Mouse (Mus musculus): ENCODE data around the gene Rhbdd3. TPM values are rescaled to one million over a fixed set of nuclear protein-coding genes. Genes with fewer than 3 reads are reported as not detected.

Gene Rhbdd3
- polyA plus RNA-seq, 1 experiment from 2014 or later, result 19.6 TPM

DNA sequence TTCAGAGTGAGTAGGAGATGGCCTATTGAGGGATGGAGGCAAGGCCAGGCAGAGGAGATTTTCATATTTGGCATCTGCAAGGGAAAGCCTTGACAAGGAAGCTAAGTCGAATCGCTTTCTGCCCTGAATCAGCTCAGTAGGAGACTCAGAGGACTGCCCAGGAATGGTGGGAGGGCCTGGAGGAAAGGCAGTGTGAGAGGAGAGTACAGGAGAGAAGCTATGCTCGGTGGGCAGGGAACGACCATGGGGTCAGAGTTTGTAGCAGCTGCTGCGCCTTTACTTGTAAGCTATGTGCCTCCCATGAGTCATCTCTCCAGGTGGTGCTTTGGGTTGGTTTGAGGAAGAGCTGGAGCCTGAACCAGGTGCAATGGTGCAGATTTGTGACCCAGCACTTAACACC is 2.1 kb downstream of the Rhbdd3 start:
- Histone ChIP-seq H3K27me3 (ENCODE audit: control insufficient read depth, insufficient read depth, low read length) (no peaks in the 10 kb centered on the region), H3K9ac (ENCODE audit: low read length) (no peak overlapping the region), H3K4me3 (ENCODE audit: low read depth, low read length) (peak overlapping the region; percentile 99; the same call in 1 of the 2 replicates), H3K27ac (replicated peaks) (peak overlapping the region; percentile 97; the same call in 1 of the 2 replicates), H3K9me3 (ENCODE audit: control insufficient read depth, low read length) (no peaks in the 10 kb centered on the region), H3K4me2 (replicated peaks; ENCODE audit: low read depth) (peak overlapping the region; percentile 71), H3K36me3 (ENCODE audit: control insufficient read depth, insufficient read depth, low read length) (no peaks in the 10 kb centered on the region), H3K4me1 (replicated peaks; ENCODE audit: control insufficient read depth, insufficient read depth) (no peaks in the 10 kb centered on the region; the same call in 1 of the 2 replicates)
- WGBS, result 39% methylated on average over 5 of the region's 5 CpGs
- no peak for TF ChIP-seq CTCF (IDR thresholded peaks at IDR 0.05; ENCODE audit: low read depth)
- TF ChIP-seq EP300 (optimal IDR thresholded peaks at IDR 0.05), result no peak
- ATAC-seq (ENCODE audit: low FRiP score, low TSS enrichment) (no peak), DNase-seq (ENCODE audit: low spot score) (no peak)

DNA sequence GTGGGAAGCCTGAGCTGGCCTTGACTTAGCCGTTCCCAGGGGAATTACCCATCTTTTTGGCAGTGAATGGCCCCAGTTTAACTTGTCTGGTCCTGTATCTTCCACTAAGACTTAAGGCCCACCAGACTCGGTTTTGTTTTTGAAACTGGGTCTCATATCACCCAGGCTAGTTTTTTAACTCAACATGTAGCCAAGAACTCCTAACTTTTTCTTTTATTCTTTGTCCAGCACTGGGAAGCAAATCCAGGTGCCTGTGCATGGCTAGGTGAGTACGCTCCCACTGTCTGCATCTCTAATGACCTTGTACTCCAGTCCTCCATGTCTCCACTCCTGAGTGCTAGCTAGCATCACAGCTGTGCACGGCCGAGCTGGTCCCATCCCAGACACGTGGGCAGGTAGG is 2.9 kb downstream of the Rhbdd3 start:
- no peak for DNase-seq (ENCODE audit: low spot score)
- Histone ChIP-seq H3K9ac (ENCODE audit: low read length) (no peak overlapping the region), H3K4me1 (replicated peaks; ENCODE audit: control insufficient read depth, insufficient read depth) (no peaks in the 10 kb centered on the region; the same call in 1 of the 2 replicates), H3K27me3 (ENCODE audit: control insufficient read depth, insufficient read depth, low read length) (no peaks in the 10 kb centered on the region), H3K27ac (replicated peaks) (no peak overlapping the region), H3K4me3 (ENCODE audit: low read depth, low read length) (no peak overlapping the region), H3K36me3 (ENCODE audit: control insufficient read depth, insufficient read depth, low read length) (no peaks in the 10 kb centered on the region), H3K4me2 (replicated peaks; ENCODE audit: low read depth) (no peak overlapping the region), H3K9me3 (ENCODE audit: control insufficient read depth, low read length) (no peaks in the 10 kb centered on the region)
- no peak for ATAC-seq (ENCODE audit: low FRiP score, low TSS enrichment)
- TF ChIP-seq EP300 (optimal IDR thresholded peaks at IDR 0.05) (no peak), CTCF (IDR thresholded peaks at IDR 0.05; ENCODE audit: low read depth) (no peak)
- WGBS, result 73% methylated on average over 6 of the region's 6 CpGs

DNA sequence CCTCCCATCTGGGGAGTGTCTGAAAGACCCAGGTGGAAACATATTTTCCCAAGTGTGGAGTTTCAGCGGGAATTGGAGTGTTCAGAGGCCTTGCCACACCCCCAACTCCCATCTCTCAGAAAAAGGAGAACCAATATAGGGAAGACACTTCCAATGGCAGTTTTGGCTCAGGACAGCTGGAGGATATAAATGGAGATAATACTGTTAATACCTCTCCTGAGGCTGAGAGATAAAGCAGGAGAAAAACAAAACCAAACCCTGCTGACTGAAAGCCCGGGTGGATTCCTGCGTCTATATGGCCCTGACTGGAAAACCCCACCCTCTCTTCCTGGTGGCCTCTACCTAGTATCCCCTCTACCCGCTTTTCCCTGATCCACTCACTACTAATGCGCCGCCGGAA is 3.7 kb downstream of the Rhbdd3 start:
- Histone ChIP-seq H3K4me3 (ENCODE audit: low read depth, low read length) (no peak overlapping the region), H3K9ac (ENCODE audit: low read length) (no peak overlapping the region), H3K27ac (replicated peaks) (no peak overlapping the region), H3K36me3 (ENCODE audit: control insufficient read depth, insufficient read depth, low read length) (no peaks in the 10 kb centered on the region), H3K4me2 (replicated peaks; ENCODE audit: low read depth) (no peak overlapping the region), H3K9me3 (ENCODE audit: control insufficient read depth, low read length) (no peaks in the 10 kb centered on the region), H3K27me3 (ENCODE audit: control insufficient read depth, insufficient read depth, low read length) (no peaks in the 10 kb centered on the region), H3K4me1 (replicated peaks; ENCODE audit: control insufficient read depth, insufficient read depth) (no peaks in the 10 kb centered on the region; the same call in 1 of the 2 replicates)
- no peak for ATAC-seq (ENCODE audit: low FRiP score, low TSS enrichment)
- no peak for DNase-seq (ENCODE audit: low spot score)
- WGBS, result 91% methylated on average over 7 of the region's 7 CpGs
- no peak for TF ChIP-seq CTCF (IDR thresholded peaks at IDR 0.05; ENCODE audit: low read depth)
- no peak for TF ChIP-seq EP300 (optimal IDR thresholded peaks at IDR 0.05)

DNA sequence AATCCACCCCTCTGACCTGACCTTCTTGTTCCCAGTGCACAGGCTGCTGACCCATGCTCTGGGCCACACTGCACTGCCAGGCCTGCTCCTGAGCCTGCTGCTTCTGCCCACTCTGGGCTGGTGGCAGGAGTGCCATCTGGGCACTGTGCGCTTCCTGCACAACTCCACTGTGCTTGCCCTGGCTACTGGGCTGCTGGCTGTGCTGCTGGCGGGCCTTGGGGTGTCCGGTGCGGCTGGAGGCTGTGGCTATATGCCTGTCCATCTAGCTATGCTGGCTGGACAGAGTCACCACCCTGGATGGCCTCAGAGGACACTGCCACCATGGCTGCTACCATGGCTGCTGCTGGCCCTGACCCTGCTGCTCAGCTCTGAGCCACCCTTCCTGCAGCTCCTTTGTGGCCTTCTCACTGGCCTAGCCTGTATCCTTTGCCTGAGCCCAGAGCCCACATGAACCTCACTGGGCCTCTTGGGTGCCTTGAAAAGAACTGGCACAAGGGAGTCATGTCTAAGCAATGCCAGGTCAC is 5.3 kb downstream of the Rhbdd3 start:
- Histone ChIP-seq H3K9me3 (ENCODE audit: control insufficient read depth, low read length) (no peaks in the 10 kb centered on the region), H3K27ac (replicated peaks) (0 out of 2 replicates have a peak overlapping the region, but pooled peaks have one; percentile 18), H3K36me3 (ENCODE audit: control insufficient read depth, insufficient read depth, low read length) (no peaks in the 10 kb centered on the region), H3K4me2 (replicated peaks; ENCODE audit: low read depth) (no peak overlapping the region), H3K4me3 (ENCODE audit: low read depth, low read length) (no peak overlapping the region), H3K9ac (ENCODE audit: low read length) (no peak overlapping the region), H3K4me1 (replicated peaks; ENCODE audit: control insufficient read depth, insufficient read depth) (no peaks in the 10 kb centered on the region; the same call in 1 of the 2 replicates), H3K27me3 (ENCODE audit: control insufficient read depth, insufficient read depth, low read length) (no peaks in the 10 kb centered on the region)
- TF ChIP-seq CTCF (IDR thresholded peaks at IDR 0.05; ENCODE audit: low read depth), result no peak
- no peak for TF ChIP-seq EP300 (optimal IDR thresholded peaks at IDR 0.05)
- 94% methylated on average over 4 of the region's 4 CpGs for WGBS
- ATAC-seq (ENCODE audit: low FRiP score, low TSS enrichment), result no peak
- no peak for DNase-seq (ENCODE audit: low spot score)

DNA sequence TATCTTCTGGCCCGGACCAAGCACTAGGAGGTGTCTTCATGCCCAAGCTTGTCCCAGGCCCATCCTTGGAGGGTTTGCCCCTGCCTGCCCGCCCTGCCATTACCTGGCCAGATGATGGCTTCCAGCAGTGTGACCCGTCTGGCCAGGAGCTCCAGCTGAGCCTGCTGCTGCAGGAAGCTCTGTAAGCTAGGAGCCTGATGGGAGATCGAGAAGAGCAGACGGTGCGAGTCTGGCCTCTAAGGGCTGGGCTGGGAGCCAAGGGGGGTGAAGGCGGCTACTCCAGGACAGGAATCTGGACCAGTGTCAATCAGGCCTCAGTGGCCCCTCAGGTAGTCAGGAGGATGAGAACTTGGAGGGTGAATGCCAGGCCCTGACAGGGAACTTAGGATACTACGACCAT is 10.7 kb downstream of the Rhbdd3 start:
- ATAC-seq (ENCODE audit: low FRiP score, low TSS enrichment), result no peak
- H3K9me3 ChIP-seq (ENCODE audit: control insufficient read depth, low read length), result no peaks in the 10 kb centered on the region
- no peaks in the 10 kb centered on the region for H3K27me3 ChIP-seq (ENCODE audit: control insufficient read depth, insufficient read depth, low read length)
- no peak overlapping the region for H3K27ac ChIP-seq (replicated peaks)
- no peaks in the 10 kb centered on the region for H3K4me1 ChIP-seq (replicated peaks; ENCODE audit: control insufficient read depth, insufficient read depth)
- TF ChIP-seq EP300 (optimal IDR thresholded peaks at IDR 0.05), result no peak
- TF ChIP-seq CTCF (IDR thresholded peaks at IDR 0.05; ENCODE audit: low read depth), result no peak
- 69% methylated on average over 8 of the region's 8 CpGs for WGBS
- H3K9ac ChIP-seq (ENCODE audit: low read length), result no peak overlapping the region
- no peak for DNase-seq (ENCODE audit: low spot score)
- H3K36me3 ChIP-seq (ENCODE audit: control insufficient read depth, insufficient read depth, low read length), result no peaks in the 10 kb centered on the region
- H3K4me2 ChIP-seq (replicated peaks; ENCODE audit: low read depth), result no peak overlapping the region
- no peak overlapping the region for H3K4me3 ChIP-seq (ENCODE audit: low read depth, low read length)

DNA sequence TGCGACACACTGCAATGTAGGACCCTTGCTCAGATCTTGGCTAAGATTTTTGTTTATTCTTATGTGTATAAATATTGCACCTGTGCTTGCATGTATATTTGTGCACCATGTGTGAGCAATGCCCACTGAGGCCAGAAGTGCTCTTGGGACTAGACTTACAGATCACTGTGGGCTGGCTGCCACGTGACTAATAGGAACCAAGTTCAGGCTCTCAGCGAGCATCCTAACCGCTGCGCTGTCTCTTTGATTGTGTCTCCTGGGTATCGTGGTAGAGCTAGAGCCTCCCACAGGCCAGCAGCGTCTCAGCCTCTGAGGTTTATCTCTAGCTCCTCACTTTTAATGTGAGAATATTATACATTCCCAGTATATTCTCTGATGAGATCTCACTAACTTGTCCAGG is 14.9 kb downstream of the Rhbdd3 start:
- no peak overlapping the region for H3K9ac ChIP-seq (ENCODE audit: low read length)
- 85% methylated on average over 7 of the region's 7 CpGs for WGBS
- no peak overlapping the region for H3K4me2 ChIP-seq (replicated peaks; ENCODE audit: low read depth)
- H3K9me3 ChIP-seq (ENCODE audit: control insufficient read depth, low read length), result no peaks in the 10 kb centered on the region
- H3K36me3 ChIP-seq (ENCODE audit: control insufficient read depth, insufficient read depth, low read length), result no peaks in the 10 kb centered on the region
- ATAC-seq (ENCODE audit: low FRiP score, low TSS enrichment) (no peak), DNase-seq (ENCODE audit: low spot score) (peak; percentile 9)
- H3K4me3 ChIP-seq (ENCODE audit: low read depth, low read length), result no peak overlapping the region
- no peak overlapping the region for H3K27ac ChIP-seq (replicated peaks)
- H3K27me3 ChIP-seq (ENCODE audit: control insufficient read depth, insufficient read depth, low read length), result no peaks in the 10 kb centered on the region
- no peak for TF ChIP-seq CTCF (IDR thresholded peaks at IDR 0.05; ENCODE audit: low read depth)
- TF ChIP-seq EP300 (optimal IDR thresholded peaks at IDR 0.05), result no peak
- H3K4me1 ChIP-seq (replicated peaks; ENCODE audit: control insufficient read depth, insufficient read depth), result no peaks in the 10 kb centered on the region
